In genomic region chr6:34987085-34987645, GRCm38 (mm10) we compare ENCODE assay signal across 22 mouse cellular contexts. TPM values are rescaled to one million over a fixed set of nuclear protein-coding genes. Genes with fewer than 3 reads are reported as not detected.
DNase-seq lines count a peak whose midpoint lies in the region; ATAC-seq and TF ChIP-seq lines count a peak whose summit lies in the region.
"Had no signal": no experiment of that assay in that cellular context is flagged by ENCODE, and none has a peak within 500 bp of the region (broad histone marks: within the 10 kb centered on the region; RNA-seq: fewer than 3 reads in every experiment).

No protein-coding gene starts in this region.

- no peak overlapping the region for H3K4me3 ChIP-seq in lung, embryonic 14.5 days (ENCODE audit: low read depth, low read length)
- H3K4me3 ChIP-seq in MEL (ENCODE audit: control insufficient read depth in 1 of 2, insufficient read depth in 1 of 2, low read depth in 2 of 2, low read length in 2 of 2) = peak overlapping the region; percentile 31 to 61; a peak in 3 of 4 replicates
- no peak overlapping the region for H3K4me3 ChIP-seq in intestine, embryonic 14.5 days (ENCODE audit: low read depth, low read length)
- H3K4me3 ChIP-seq in myocyte = no peak overlapping the region
- no peak overlapping the region for H3K4me3 ChIP-seq in kidney, embryonic 15.5 days (replicated peaks)
- H3K4me3 ChIP-seq: erythroblast, embryonic 14.5 days; heart, adult 2 months; hindbrain, embryonic 15.5 days; midbrain, embryonic 15.5 days had no signal

- H3K9ac ChIP-seq in lung, embryonic 14.5 days = no peak overlapping the region
- peak overlapping the region; percentile 73 for H3K9ac ChIP-seq in MEL (ENCODE audit: control insufficient read depth, low read depth, low read length, poor library complexity, severe bottlenecking)
- H3K9ac ChIP-seq in intestine, embryonic 14.5 days (ENCODE audit: low read length) = no peak overlapping the region
- H3K9ac ChIP-seq in kidney, embryonic 15.5 days = no peak overlapping the region
- H3K9ac ChIP-seq: hindbrain, embryonic 15.5 days; limb, embryonic 15.5 days; liver, postnatal 0 days; midbrain, embryonic 15.5 days had no signal

- peak; percentile 79 for DNase-seq in lung, embryonic 14.5 days
- DNase-seq in lung, postnatal 4 days = no peak
- peak; percentile 49 for DNase-seq in MEL (ENCODE audit: low read depth, low spot score)
- DNase-seq in intestine, embryonic 14.5 days (ENCODE audit: low spot score) = no peak
- no peak for DNase-seq in cerebellum, adult 18-20 months
- DNase-seq: adrenal gland, postnatal 36 days; cerebellum, adult 2 months; gastrocnemius, postnatal 14 days; heart, adult 2 months; heart, postnatal 36 days; kidney, adult 18-20 months; kidney, postnatal 10 days; liver, postnatal 0 days; right cerebral cortex, postnatal 14 days had no signal

- TF ChIP-seq POLR2A in MEL (IDR thresholded peaks at IDR 0.05; ENCODE audit: control insufficient read depth in 1 of 2, insufficient read depth in 1 of 2, low read depth in 1 of 2, low read length in 2 of 2, poor library complexity in 1 of 2) (no peak), myocyte (IDR thresholded peaks at IDR 0.05; ENCODE audit: insufficient read length, low read depth) (no peak)

- TF ChIP-seq RAD21 in MEL (IDR thresholded peaks at IDR 0.05; ENCODE audit: low read depth, low read length) = no peak

- no peak overlapping the region for H3K27ac ChIP-seq in lung, embryonic 14.5 days (ENCODE audit: low read depth)
- no peak overlapping the region for H3K27ac ChIP-seq in MEL (ENCODE audit: control insufficient read depth, low read depth, low read length)
- no peak overlapping the region for H3K27ac ChIP-seq in intestine, embryonic 14.5 days (ENCODE audit: low read depth)
- no peak overlapping the region for H3K27ac ChIP-seq in kidney, embryonic 15.5 days
- H3K27ac ChIP-seq: heart, adult 2 months; hindbrain, embryonic 15.5 days; limb, embryonic 15.5 days; midbrain, embryonic 15.5 days had no signal

- TF ChIP-seq CTCF in lung, embryonic 14.5 days (IDR thresholded peaks at IDR 0.05; ENCODE audit: low read depth) = no peak
- TF ChIP-seq CTCF in MEL (IDR thresholded peaks at IDR 0.05 in 2 of 3, conservative IDR thresholded peaks at IDR 0.05 in 1 of 3; ENCODE audit: control insufficient read depth in 1 of 3, insufficient read depth in 1 of 3, low read depth in 2 of 3, low read length in 3 of 3, poor library complexity in 1 of 3, severe bottlenecking in 1 of 3) = no peak

- no peak overlapping the region for H3K4me2 ChIP-seq in lung, embryonic 14.5 days
- peak overlapping the region; percentile 39; the same call in 1 of the 2 replicates for H3K4me2 ChIP-seq in intestine, embryonic 14.5 days (ENCODE audit: low read length)
- no peak overlapping the region for H3K4me2 ChIP-seq in myocyte (ENCODE audit: low read depth)
- H3K4me2 ChIP-seq in kidney, embryonic 15.5 days = no peak overlapping the region

- TF ChIP-seq EP300 in MEL (IDR thresholded peaks at IDR 0.05; ENCODE audit: low read depth in 1 of 2, low read length in 2 of 2) = no peak

- H3K4me1 ChIP-seq in lung, embryonic 14.5 days (ENCODE audit: insufficient read depth) = peaks cover 3% of the 10 kb centered on the region; the same call in 1 of the 2 replicates
- H3K4me1 ChIP-seq in MEL (ENCODE audit: control insufficient read depth in 1 of 2, insufficient read depth in 2 of 2, low read length in 2 of 2) = peaks cover 2 to 11% of the 10 kb centered on the region in 2 experiments; a peak in 2 of 4 replicates
- peaks cover 5% of the 10 kb centered on the region; the same call in 1 of the 2 replicates for H3K4me1 ChIP-seq in intestine, embryonic 14.5 days (replicated peaks; ENCODE audit: control insufficient read depth, insufficient read depth, low read length)
- peaks cover 19% of the 10 kb centered on the region for H3K4me1 ChIP-seq in kidney, embryonic 15.5 days

- H3K36me3 ChIP-seq in lung, embryonic 14.5 days (ENCODE audit: insufficient read depth) = no peaks in the 10 kb centered on the region
- H3K36me3 ChIP-seq in MEL (ENCODE audit: control insufficient read depth in 1 of 2, insufficient read depth in 2 of 2, low read length in 2 of 2) (peaks cover 0 to 8% of the 10 kb centered on the region in 2 experiments; a peak in 2 of 4 replicates), myocyte (ENCODE audit: control insufficient read depth, insufficient read depth) (no peaks in the 10 kb centered on the region)
- H3K36me3 ChIP-seq in intestine, embryonic 14.5 days (ENCODE audit: control insufficient read depth, insufficient read depth, low read length) = no peaks in the 10 kb centered on the region
- no peaks in the 10 kb centered on the region for H3K36me3 ChIP-seq in kidney, embryonic 15.5 days
- H3K36me3 ChIP-seq: hindbrain, embryonic 15.5 days; limb, embryonic 15.5 days; midbrain, embryonic 15.5 days had no signal

- 45% methylated on average over 12 of the region's 12 CpGs for whole genome bisulfite sequencing in lung, embryonic 14.5 days
- 87% methylated on average over 12 of the region's 12 CpGs for WGBS in intestine, embryonic 14.5 days
- WGBS in kidney, embryonic 15.5 days = 93% methylated on average over 12 of the region's 12 CpGs

- no peak overlapping the region for H3ac ChIP-seq in myocyte (ENCODE audit: control insufficient read depth, insufficient read length)

- H3K79me2 ChIP-seq in MEL (ENCODE audit: control insufficient read depth, insufficient read depth, low read length, poor library complexity) (no peaks in the 10 kb centered on the region; the same call in 1 of the 2 replicates), myocyte (ENCODE audit: control insufficient read depth, insufficient read depth) (no peaks in the 10 kb centered on the region)

- no peaks in the 10 kb centered on the region for H3K27me3 ChIP-seq in lung, embryonic 14.5 days (ENCODE audit: insufficient read depth, low read length)
- H3K27me3 ChIP-seq in MEL (ENCODE audit: control insufficient read depth in 1 of 2, insufficient read depth in 2 of 2, low read length in 2 of 2) (no peaks in the 10 kb centered on the region), myocyte (ENCODE audit: control insufficient read depth, insufficient read depth, insufficient read length) (peaks cover 7% of the 10 kb centered on the region)
- no peaks in the 10 kb centered on the region for H3K27me3 ChIP-seq in intestine, embryonic 14.5 days (replicated peaks; ENCODE audit: control insufficient read depth, insufficient read depth, low read length)
- no peaks in the 10 kb centered on the region for H3K27me3 ChIP-seq in kidney, embryonic 15.5 days
- H3K27me3 ChIP-seq: hindbrain, embryonic 15.5 days; limb, embryonic 15.5 days; midbrain, embryonic 15.5 days had no signal

- ATAC-seq in lung, embryonic 14.5 days (ENCODE audit: insufficient read depth) = peak; percentile 76
- ATAC-seq in intestine, embryonic 14.5 days (replicated peaks; ENCODE audit: low FRiP score, low TSS enrichment, low read depth) = no peak
- no peak for ATAC-seq in kidney, embryonic 15.5 days (replicated peaks; ENCODE audit: low FRiP score)
- ATAC-seq: forebrain, embryonic 14.5 days; liver, postnatal 0 days had no signal

- no peaks in the 10 kb centered on the region for H3K9me3 ChIP-seq in lung, embryonic 14.5 days (ENCODE audit: low read depth, low read length)
- no peaks in the 10 kb centered on the region for H3K9me3 ChIP-seq in MEL (replicated peaks; ENCODE audit: insufficient read depth, low read length)
- no peaks in the 10 kb centered on the region for H3K9me3 ChIP-seq in intestine, embryonic 14.5 days (ENCODE audit: control insufficient read depth, low read length)
- H3K9me3 ChIP-seq in kidney, embryonic 15.5 days (replicated peaks) = no peaks in the 10 kb centered on the region
- H3K9me3 ChIP-seq: hindbrain, embryonic 15.5 days; limb, embryonic 15.5 days; midbrain, embryonic 15.5 days had no signal

TF ChIP-seq in MEL, 35 proteins besides CTCF, POLR2A, EP300 and RAD21:
- TF ChIP-seq BHLHE40 (IDR thresholded peaks at IDR 0.05; ENCODE audit: borderline replicate concordance, low read depth, low read length) = no peak
- TF ChIP-seq GATA1 (IDR thresholded peaks at IDR 0.05; ENCODE audit: low read depth, low read length) = 0 out of 2 replicates have a peak, but pooled peaks have one; percentile 25
- no peak for TF ChIP-seq NRF1 (IDR thresholded peaks at IDR 0.05; ENCODE audit: insufficient read depth, low read depth, low read length, poor library complexity, severe bottlenecking)

TF ChIP-seq in myocyte, 11 proteins besides CTCF, POLR2A, EP300 and RAD21:
- 0 out of 2 replicates have a peak, but pooled peaks have one; percentile 26 for TF ChIP-seq CEBPB (IDR thresholded peaks at IDR 0.05; ENCODE audit: insufficient read depth, poor library complexity, severe bottlenecking)
- no peak for TF ChIP-seq E2F4 (IDR thresholded peaks at IDR 0.05; ENCODE audit: insufficient read depth)
TF ChIP-seq in myocyte: peak in this region for 1.

RNA-seq across cellular contexts. Expression of gene Slc23a4, which starts 1.0 kb away (rescaled TPM):
- polyA plus RNA-seq in lung, embryonic 14.5 days (2014; fragmentation: Nextera tagmentation; extraction: Ambion mirVana) = 0.20 and 0.62 TPM in 2 replicates
- 5.5 and 6.2 TPM in 2 replicates for total RNA-seq in MEL (2012; rRNA removed)
- polyA plus RNA-seq in MEL (2012; ENCODE audit: insufficient read depth in 1 of 2, insufficient read length in 2 of 2, low read depth in 1 of 2, low replicate concordance in 2 of 2, missing spikeins in 1 of 2) (10 to 100 TPM in 1 of 2 experiments, not detected in 1; 10.2 TPM), myocyte (2012; fragmentation: generic; extraction: Trizol) (0.07 TPM)
- 6.3 and 7.1 TPM in 2 replicates for polyA plus RNA-seq in intestine, embryonic 14.5 days (2014; fragmentation: Nextera tagmentation; extraction: Ambion mirVana)
- 0.25 and 0.26 TPM in 2 replicates for polyA plus RNA-seq in kidney, embryonic 15.5 days (2015; fragmentation: Nextera tagmentation; extraction: Ambion mirVana)
- polyA plus RNA-seq: embryonic facial prominence, embryonic 11.5 days; erythroblast, embryonic 14.5 days had no signal

Comparison
In these comparisons a context has a peak if more than half of its experiments do, and no peak if none do; other contexts are left out.
1. DNase-seq: peak in lung, embryonic 14.5 days (single experiment) and MEL (single experiment); none in lung, postnatal 4 days (0 of 2), intestine, embryonic 14.5 days (single experiment) and cerebellum, adult 18-20 months (0 of 2).
2. H3K4me3 ChIP-seq: peak in MEL (2 of 2); none in lung, embryonic 14.5 days (single experiment), intestine, embryonic 14.5 days (single experiment), myocyte (single experiment) and kidney, embryonic 15.5 days (single experiment).